Mouse (Mus musculus): ENCODE measurements around the gene Macc1. TPM values are rescaled to one million over a fixed set of nuclear protein-coding genes. Genes with fewer than 3 reads are reported as not detected.

Gene Macc1
- polyA plus RNA-seq, 1 experiment from 2014 or later, result 0.09 TPM

DNA sequence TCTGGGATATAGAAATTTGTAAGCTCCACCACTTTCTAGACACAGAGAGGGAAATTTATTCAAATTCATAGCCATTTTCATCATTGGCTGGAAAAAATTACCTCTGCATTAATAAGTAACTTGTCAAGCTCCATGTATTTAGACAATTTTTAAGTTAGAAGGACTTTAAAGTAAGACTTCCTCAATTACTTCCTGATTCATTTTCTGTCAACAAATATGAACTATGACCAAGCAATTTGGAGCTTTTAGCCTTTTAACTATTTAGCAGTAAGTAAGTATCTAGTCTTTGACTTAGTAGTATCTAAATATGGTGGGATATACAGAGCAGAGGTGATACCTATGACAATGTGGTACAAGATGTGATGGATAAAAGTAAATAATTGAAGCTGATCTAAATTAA lies 72.2 kb downstream of the Macc1 start:
- no peak for DNase-seq (ENCODE audit: low read depth, low spot score)
- ChIA-PET CTCF (interaction anchor here (1.0 kb wide), 1 partner anchor 11 kb away, joined by 3 read pairs; no protein-coding TSS in a partner anchor), POLR2A (no interaction called here)
- no peak for TF ChIP-seq CTCF (IDR thresholded peaks at IDR 0.05)
- in situ Hi-C loops (cut with MboI; ENCODE audit: low pct_unique_long_range_greater_than_20kb), result no loop called here
- no peak for ATAC-seq
- H3K27me3 ChIP-seq, result no peaks in the 10 kb centered on the region

DNA sequence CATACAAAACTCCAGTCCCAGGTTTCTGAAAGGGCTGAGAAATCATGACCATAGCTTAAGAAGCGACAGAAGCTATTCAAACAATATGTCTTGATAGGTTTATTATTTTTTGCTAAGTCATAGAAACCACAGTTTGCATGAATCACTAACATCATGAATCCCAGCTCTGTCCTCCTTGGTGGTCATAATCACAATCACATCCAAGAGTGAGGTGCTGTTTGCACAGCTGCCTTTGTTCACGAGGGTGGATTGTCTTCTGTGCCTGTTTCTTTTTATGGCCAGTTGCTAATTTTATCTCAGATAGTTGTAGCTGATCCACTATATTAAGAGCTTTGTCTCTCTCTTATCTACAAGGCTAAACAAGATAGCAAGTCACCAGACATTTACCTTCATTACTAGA lies 72.6 kb downstream of the Macc1 start:
- DNase-seq (ENCODE audit: low read depth, low spot score), result no peak
- ATAC-seq, result no peak
- H3K27me3 ChIP-seq, result no peaks in the 10 kb centered on the region
- CTCF ChIA-PET, result interaction anchor here (1.0 kb wide), 1 partner anchor 12 kb away, joined by 3 read pairs; no protein-coding TSS in a partner anchor
- POLR2A ChIA-PET, result no interaction called here
- no peak for TF ChIP-seq CTCF (IDR thresholded peaks at IDR 0.05)
- in situ Hi-C loops (cut with MboI; ENCODE audit: low pct_unique_long_range_greater_than_20kb), result no loop called here

DNA sequence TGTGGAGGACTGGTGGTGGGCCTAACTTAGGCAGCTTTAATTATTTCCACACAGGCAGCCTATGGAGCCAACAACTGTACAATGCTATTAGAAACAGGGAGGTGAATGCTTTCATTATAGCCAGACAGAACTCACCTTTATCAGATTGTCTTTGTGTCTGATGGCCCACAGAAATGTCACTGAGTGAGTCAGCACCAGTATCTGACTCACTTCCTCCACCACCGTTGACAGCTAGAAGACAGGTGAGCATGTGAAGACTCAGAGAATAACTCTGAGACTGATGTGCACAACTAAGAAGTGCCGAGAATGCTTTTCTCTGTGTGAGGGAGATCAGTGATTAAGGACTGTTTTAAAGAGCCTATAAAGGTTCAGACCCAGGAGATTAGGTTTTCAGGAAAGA lies 73.9 kb downstream of the Macc1 start:
- ChIA-PET CTCF (no interaction called here), POLR2A (no interaction called here)
- DNase-seq (ENCODE audit: low read depth, low spot score) (no peak), ATAC-seq (no peak)
- TF ChIP-seq CTCF (IDR thresholded peaks at IDR 0.05), result no peak
- no peaks in the 10 kb centered on the region for H3K27me3 ChIP-seq
- in situ Hi-C loops (cut with MboI; ENCODE audit: low pct_unique_long_range_greater_than_20kb), result no loop called here

DNA sequence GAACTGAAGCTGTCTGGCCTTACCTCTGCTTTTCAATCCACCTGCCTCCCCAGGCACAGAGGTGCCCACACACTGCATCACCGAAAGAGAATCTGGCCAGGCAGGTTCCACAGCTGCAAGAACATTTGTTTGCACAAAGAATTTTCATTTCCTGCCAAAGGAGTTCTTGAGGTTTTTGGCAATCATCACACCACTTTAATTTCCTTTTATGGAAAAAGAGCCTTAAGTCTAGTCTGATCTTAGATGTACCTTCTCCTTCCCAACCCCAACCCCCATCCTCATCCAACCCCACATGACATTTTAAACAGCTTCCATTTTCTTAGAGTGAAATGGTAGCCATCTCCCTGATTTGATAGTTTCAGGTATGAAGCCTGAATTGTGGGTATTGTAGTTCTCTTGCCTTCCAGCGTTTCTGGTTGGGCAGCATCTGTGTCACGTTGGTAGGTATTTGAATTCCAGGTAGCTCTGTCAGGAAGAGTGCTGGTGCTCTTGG lies 76.2 kb downstream of the Macc1 start:
- peak; percentile 21 for ATAC-seq

DNA sequence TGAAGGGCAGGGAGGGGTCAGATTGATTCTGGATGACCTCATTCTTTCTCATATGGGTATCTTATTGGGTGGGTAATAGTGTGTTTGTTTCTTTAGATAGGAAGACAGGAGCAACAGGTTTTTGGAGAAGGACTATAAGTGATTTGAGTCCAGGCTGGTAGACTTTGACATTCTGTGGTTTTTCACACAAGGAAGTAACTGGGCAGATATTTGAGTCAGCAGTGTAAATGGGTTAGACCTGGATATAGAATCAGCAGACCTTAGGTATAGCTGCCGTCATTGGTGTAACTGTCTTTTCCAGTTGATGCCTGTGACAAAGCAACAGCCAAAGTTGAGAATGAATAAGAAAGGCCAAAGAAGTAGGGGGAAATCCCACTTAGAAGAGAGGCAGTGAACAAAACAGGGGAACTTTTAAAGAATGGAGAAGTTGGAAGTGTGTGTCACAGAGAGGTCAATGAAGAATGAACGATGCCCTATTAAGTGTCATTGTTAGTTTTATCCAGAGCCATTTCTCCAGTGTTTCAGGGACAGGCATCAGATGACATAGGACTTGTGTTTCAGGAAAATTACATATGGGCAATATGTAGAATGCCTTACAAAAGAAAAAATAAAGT lies 84.1 kb downstream of the Macc1 start:
- in situ Hi-C loops (cut with MboI; ENCODE audit: low pct_unique_long_range_greater_than_20kb), result no loop called here
- no peaks in the 10 kb centered on the region for H3K27me3 ChIP-seq
- POLR2A ChIA-PET, result no interaction called here
- CTCF ChIA-PET, result no interaction called here
- TF ChIP-seq CTCF (IDR thresholded peaks at IDR 0.05), result no peak
- no peak for DNase-seq (ENCODE audit: low read depth, low spot score)
- ATAC-seq, result no peak

More for the DNA sequence above, 76.2 kb downstream of the Macc1 start:
- CTCF ChIA-PET, result interaction anchor here (1.4 to 1.5 kb wide), 2 partner anchors 36 to 65 kb away, joined by 3 to 6 read pairs; no protein-coding TSS in a partner anchor
- no peak for DNase-seq (ENCODE audit: low read depth, low spot score)
- no peak for TF ChIP-seq CTCF (IDR thresholded peaks at IDR 0.05)
- POLR2A ChIA-PET, result no interaction called here
- no peaks in the 10 kb centered on the region for H3K27me3 ChIP-seq
- in situ Hi-C loops (cut with MboI; ENCODE audit: low pct_unique_long_range_greater_than_20kb), result no loop called here

DNA sequence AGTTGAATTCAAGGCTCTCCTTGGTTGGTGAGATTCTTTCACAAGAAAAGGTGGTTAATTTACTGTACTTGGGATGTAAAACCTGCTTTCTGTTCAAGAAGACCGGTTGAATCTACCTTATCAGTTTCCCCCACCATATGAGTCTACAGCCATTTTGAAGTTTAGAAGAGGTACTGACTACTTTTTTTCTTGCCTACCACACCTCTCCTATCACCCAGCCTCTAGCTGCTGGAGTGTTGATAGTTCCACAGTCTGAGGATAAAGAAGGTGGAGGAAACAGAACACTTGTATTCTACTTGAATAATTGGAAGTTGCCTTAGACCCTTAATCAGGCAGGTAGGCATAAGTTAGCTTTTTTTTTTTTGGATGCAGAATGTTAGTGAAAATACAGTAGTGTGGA lies 88.2 kb downstream of the Macc1 start:
- no peak for TF ChIP-seq CTCF (IDR thresholded peaks at IDR 0.05)
- CTCF ChIA-PET, result no interaction called here
- no peaks in the 10 kb centered on the region for H3K27me3 ChIP-seq
- in situ Hi-C loops (cut with MboI; ENCODE audit: low pct_unique_long_range_greater_than_20kb), result no loop called here
- DNase-seq (ENCODE audit: low read depth, low spot score) (no peak), ATAC-seq (no peak)
- POLR2A ChIA-PET, result no interaction called here

DNA sequence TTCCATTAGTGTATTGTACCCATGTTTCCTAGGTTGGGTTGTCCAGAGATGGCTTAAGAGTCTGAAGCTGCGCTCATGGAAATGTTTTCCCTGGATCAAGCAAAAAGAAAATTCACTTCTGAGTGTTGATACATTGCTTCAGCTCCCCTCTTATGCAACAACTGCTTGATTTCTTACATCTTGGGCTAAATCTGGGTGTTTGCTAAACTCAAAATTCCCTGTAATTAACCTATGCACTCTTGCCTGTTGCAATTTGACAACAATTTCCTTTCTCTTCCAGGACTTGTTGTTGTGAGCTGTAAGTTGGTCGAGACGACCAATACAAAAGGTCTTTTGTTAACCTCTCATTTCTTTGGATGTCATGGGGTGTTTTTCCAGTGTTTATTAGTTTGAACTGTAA lies 88.7 kb downstream of the Macc1 start:
- TF ChIP-seq CTCF (IDR thresholded peaks at IDR 0.05), result no peak
- in situ Hi-C loops (cut with MboI; ENCODE audit: low pct_unique_long_range_greater_than_20kb), result no loop called here
- POLR2A ChIA-PET, result no interaction called here
- ATAC-seq (no peak), DNase-seq (ENCODE audit: low read depth, low spot score) (no peak)
- H3K27me3 ChIP-seq, result no peaks in the 10 kb centered on the region
- CTCF ChIA-PET, result no interaction called here

DNA sequence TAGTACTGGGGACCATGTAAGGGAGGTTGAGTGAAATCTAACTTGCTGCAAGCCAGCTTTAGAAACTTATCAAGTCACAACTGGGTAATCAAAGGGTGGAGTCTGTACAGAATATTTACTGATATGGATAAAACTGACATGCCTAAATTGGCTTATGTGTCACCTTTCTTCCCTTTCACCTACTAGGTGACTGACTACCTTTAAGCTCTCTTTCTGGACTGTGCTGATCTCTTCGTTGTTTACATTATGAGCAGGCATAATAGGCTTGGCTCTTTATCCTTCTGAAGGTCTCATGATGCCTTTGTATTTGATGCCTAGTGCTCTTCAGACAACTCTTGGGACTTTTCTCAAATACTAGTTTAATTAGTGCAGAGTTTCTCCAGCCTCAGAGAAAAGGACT lies 90.7 kb downstream of the Macc1 start:
- in situ Hi-C loops (cut with MboI; ENCODE audit: low pct_unique_long_range_greater_than_20kb), result no loop called here
- ChIA-PET CTCF (interaction anchor here (1.1 kb wide), 1 partner anchor 9 kb away, joined by 3 read pairs; no protein-coding TSS in a partner anchor), POLR2A (no interaction called here)
- DNase-seq (ENCODE audit: low read depth, low spot score), result no peak
- TF ChIP-seq CTCF (IDR thresholded peaks at IDR 0.05), result no peak
- ATAC-seq, result no peak
- H3K27me3 ChIP-seq, result no peaks in the 10 kb centered on the region

DNA sequence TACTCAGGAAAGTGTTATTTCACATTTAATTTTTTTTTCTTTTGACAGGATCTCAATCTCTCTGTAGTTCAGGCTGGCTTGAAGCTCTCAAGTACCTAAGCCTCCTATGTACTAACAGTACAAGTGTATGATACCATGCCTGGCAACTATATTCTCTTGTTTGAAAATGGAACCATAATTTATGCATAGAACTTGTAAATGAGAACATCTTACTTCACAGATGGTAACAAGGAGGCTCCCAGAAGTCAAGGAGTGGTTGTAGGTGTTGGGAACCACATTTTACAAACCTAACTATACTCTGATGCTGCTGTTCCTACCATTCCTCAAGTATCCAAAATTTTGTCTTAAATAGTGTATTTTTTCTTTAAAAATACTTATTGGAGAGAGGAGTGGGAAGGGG lies 96.5 kb downstream of the Macc1 start:
- peaks cover 6% of the 10 kb centered on the region for H3K27me3 ChIP-seq
- ATAC-seq (no peak), DNase-seq (ENCODE audit: low read depth, low spot score) (no peak)
- POLR2A ChIA-PET, result no interaction called here
- in situ Hi-C loops (cut with MboI; ENCODE audit: low pct_unique_long_range_greater_than_20kb), result no loop called here
- TF ChIP-seq CTCF (IDR thresholded peaks at IDR 0.05), result no peak
- CTCF ChIA-PET, result interaction anchor here (2.5 kb wide), 1 partner anchor 16 kb away, joined by 6 read pairs; no protein-coding TSS in a partner anchor

DNA sequence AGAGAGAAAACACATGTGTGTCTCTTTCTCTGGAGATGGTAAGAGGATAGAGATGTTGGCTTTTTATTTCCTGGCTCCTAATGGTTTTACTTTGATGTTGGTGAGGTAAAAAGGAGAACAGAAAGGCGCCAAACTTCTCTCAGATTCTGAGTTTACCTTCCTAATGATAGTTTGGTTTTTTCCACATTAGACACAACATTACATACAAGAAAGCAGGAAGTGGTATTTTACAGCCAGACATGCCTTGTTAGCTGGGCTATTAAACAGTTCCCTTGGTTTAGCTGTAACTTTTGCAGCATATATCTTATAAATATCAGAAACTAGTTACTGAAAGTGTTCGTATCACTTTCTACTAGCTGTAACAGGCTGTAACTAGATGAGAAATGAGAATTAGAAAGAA lies 96.9 kb downstream of the Macc1 start:
- CTCF ChIA-PET, result no interaction called here
- ATAC-seq (no peak), DNase-seq (ENCODE audit: low read depth, low spot score) (no peak)
- H3K27me3 ChIP-seq, result peaks cover 6% of the 10 kb centered on the region
- POLR2A ChIA-PET, result no interaction called here
- in situ Hi-C loops (cut with MboI; ENCODE audit: low pct_unique_long_range_greater_than_20kb), result no loop called here
- no peak for TF ChIP-seq CTCF (IDR thresholded peaks at IDR 0.05)

DNA sequence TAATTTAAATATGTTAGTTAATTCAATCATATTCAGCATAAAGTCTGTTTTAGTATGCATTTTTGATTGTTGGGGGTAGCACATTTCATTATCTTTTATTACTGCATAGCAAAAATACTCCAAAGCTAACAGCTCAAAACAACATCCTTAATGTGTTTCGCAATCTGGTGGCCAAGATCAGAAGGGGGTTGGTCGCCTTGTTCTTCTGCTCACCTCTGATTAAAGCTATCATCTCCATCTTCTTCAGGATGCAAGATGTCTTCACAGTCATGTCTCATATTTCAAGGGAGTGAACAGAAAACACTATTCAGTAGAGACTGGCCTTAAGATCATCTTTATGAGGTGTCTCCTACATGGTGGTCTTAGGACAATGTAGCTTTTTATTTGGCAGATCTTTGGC lies 97.9 kb downstream of the Macc1 start:
- ChIA-PET POLR2A (no interaction called here), CTCF (no interaction called here)
- DNase-seq (ENCODE audit: low read depth, low spot score), result no peak
- H3K27me3 ChIP-seq, result peaks cover 6% of the 10 kb centered on the region
- TF ChIP-seq CTCF (IDR thresholded peaks at IDR 0.05), result no peak
- in situ Hi-C loops (cut with MboI; ENCODE audit: low pct_unique_long_range_greater_than_20kb), result no loop called here
- ATAC-seq, result no peak

DNA sequence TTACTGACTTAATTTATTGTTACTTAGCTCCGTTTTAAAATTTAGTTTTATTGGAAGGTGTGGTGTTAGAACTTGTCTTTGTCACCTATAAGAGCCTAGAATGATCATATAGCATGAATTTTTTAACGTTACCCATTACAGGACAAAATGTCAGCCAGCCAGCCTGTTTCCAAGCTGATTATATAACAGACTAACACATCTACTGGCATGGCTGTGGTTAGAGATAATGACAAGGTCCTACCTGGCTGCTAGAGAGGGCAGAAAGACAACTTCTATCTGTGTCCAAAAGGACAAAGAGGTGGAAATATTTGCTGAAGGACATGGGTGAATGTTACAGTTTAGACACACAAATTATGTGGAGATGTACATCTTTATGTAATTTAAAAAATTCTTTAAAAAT lies 101.8 kb downstream of the Macc1 start:
- H3K27me3 ChIP-seq, result peaks cover 6% of the 10 kb centered on the region
- in situ Hi-C loops (cut with MboI; ENCODE audit: low pct_unique_long_range_greater_than_20kb), result no loop called here
- POLR2A ChIA-PET, result no interaction called here
- DNase-seq (ENCODE audit: low read depth, low spot score) (no peak), ATAC-seq (no peak)
- CTCF ChIA-PET, result no interaction called here
- no peak for TF ChIP-seq CTCF (IDR thresholded peaks at IDR 0.05)

All from Patski (cell line).